Comparison of ENCODE assay signal across 9 mouse cellular contexts in the genomic region with DNA sequence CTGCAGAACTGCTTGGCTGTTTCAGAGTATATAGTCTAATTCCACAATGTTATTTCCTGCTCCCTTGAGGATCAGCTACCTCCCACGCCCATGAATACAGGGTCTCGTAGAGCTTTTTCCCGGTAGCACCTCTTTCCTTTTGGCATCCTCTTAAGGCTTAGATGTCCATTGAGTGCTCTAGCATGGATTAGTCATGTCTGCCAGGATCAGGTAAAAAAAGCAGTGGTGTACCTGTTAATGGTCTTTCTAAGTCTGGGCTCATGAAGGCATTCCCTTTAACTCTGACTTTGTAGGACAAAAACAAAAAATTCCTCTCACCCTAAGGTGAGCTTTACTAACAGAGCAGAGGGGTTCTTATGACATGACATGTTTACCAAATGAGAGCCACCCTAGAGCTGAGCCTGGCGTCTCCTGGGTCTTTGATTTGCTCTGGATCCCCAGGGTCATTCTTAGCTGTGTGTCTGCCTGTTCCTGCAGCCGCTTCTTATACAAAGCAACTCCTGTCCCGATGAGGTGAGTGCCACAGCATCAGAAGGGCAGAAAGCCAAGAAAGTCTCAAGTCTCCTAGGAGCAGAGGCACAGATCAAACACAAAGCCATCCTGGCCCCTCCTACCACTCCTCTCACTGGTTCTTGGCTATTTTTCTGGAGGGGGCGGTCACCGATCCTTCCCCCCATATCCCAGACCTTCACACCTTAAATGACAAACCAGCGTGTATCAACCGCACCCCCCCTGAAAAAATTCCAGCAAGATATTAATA. TPM values are rescaled to one million over a fixed set of nuclear protein-coding genes. Genes with fewer than 3 reads are reported as not detected.
DNase-seq lines count a peak whose midpoint lies in the region; ATAC-seq and TF ChIP-seq lines count a peak whose summit lies in the region.
"Had no signal": no experiment of that assay in that cellular context is flagged by ENCODE, and none has a peak within 500 bp of the region (broad histone marks: within the 10 kb centered on the region; RNA-seq: fewer than 3 reads in every experiment).

No protein-coding gene starts in this region.

- peaks cover 31% of the 10 kb centered on the region for H3K4me1 ChIP-seq in forebrain, embryonic 16.5 days (replicated peaks; ENCODE audit: control insufficient read depth, insufficient read depth, low read length)
- H3K4me1 ChIP-seq in limb, embryonic 13.5 days: peaks cover 13% of the 10 kb centered on the region; the same call in 1 of the 2 replicates
- H3K4me1 ChIP-seq in stomach, postnatal 0 days (replicated peaks; ENCODE audit: control insufficient read depth, insufficient read depth): no peaks in the 10 kb centered on the region

- 18% methylated on average over 10 of the region's 10 CpGs for WGBS in forebrain, embryonic 16.5 days
- WGBS in limb, embryonic 13.5 days: 26% methylated on average over 10 of the region's 10 CpGs
- WGBS in stomach, postnatal 0 days: 23% methylated on average over 10 of the region's 10 CpGs

- peak overlapping the region; percentile 68 for H3K9ac ChIP-seq in forebrain, embryonic 16.5 days (replicated peaks; ENCODE audit: low read depth, low read length)
- H3K9ac ChIP-seq in limb, embryonic 13.5 days: no peak overlapping the region
- H3K9ac ChIP-seq in stomach, postnatal 0 days (ENCODE audit: low read length): no peak overlapping the region; the same call in 1 of the 2 replicates

- no peaks in the 10 kb centered on the region for H3K9me3 ChIP-seq in forebrain, embryonic 16.5 days (ENCODE audit: control insufficient read depth, low read length)
- H3K9me3 ChIP-seq in limb, embryonic 13.5 days: no peaks in the 10 kb centered on the region
- H3K9me3 ChIP-seq in stomach, postnatal 0 days (ENCODE audit: control insufficient read depth, low read length): no peaks in the 10 kb centered on the region

- H3K27me3 ChIP-seq in forebrain, embryonic 16.5 days (replicated peaks; ENCODE audit: control insufficient read depth, insufficient read depth, low read length): no peaks in the 10 kb centered on the region
- H3K27me3 ChIP-seq in limb, embryonic 13.5 days: peaks cover 60% of the 10 kb centered on the region
- no peaks in the 10 kb centered on the region for H3K27me3 ChIP-seq in stomach, postnatal 0 days (ENCODE audit: control insufficient read depth, insufficient read depth, low read length)

- no peaks in the 10 kb centered on the region for H3K36me3 ChIP-seq in forebrain, embryonic 16.5 days (ENCODE audit: control insufficient read depth, insufficient read depth)
- no peaks in the 10 kb centered on the region for H3K36me3 ChIP-seq in limb, embryonic 13.5 days
- no peaks in the 10 kb centered on the region for H3K36me3 ChIP-seq in stomach, postnatal 0 days (ENCODE audit: control insufficient read depth, insufficient read depth, low read length)

- peak; percentile 48 for ATAC-seq in forebrain, embryonic 16.5 days
- ATAC-seq in limb, embryonic 13.5 days (ENCODE audit: low FRiP score, low read depth): 0 out of 2 replicates have a peak, but pooled peaks have one; percentile 20
- no peak for ATAC-seq in stomach, postnatal 0 days (ENCODE audit: low FRiP score, low TSS enrichment)
- no peak for ATAC-seq in activated CD4-positive, CD25-positive, alpha-beta regulatory T cell, adult 4 months

- TF ChIP-seq EP300 in stomach, postnatal 0 days (optimal IDR thresholded peaks at IDR 0.05): no peak

- H3K4me3 ChIP-seq in forebrain, embryonic 16.5 days (replicated peaks; ENCODE audit: low read length): peak overlapping the region; percentile 44
- no peak overlapping the region; the same call in 1 of the 2 replicates for H3K4me3 ChIP-seq in limb, embryonic 13.5 days
- H3K4me3 ChIP-seq in stomach, postnatal 0 days (ENCODE audit: low read depth, low read length): peak overlapping the region; percentile 22; the same call in 1 of the 2 replicates

- peak overlapping the region; percentile 99 for H3K27ac ChIP-seq in forebrain, embryonic 16.5 days (ENCODE audit: low read length)
- no peak overlapping the region for H3K27ac ChIP-seq in limb, embryonic 13.5 days
- no peak overlapping the region for H3K27ac ChIP-seq in stomach, postnatal 0 days (replicated peaks)

- DNase-seq in retina, postnatal 1 day: peak; percentile 23
- DNase-seq in retina, embryonic 14.5 days (ENCODE audit: low spot score): no peak
- DNase-seq in stomach, postnatal 0 days (ENCODE audit: low spot score): no peak
- DNase-seq in layer of hippocampus, postnatal 25 days (ENCODE audit: extremely low spot score in 1 of 2, low spot score in 1 of 2): no peak
- DNase-seq in urinary bladder, postnatal 36 days (ENCODE audit: low spot score in 2 of 2): no peak

- peak overlapping the region; percentile 75 for H3K4me2 ChIP-seq in forebrain, embryonic 16.5 days (ENCODE audit: low read length)
- H3K4me2 ChIP-seq in limb, embryonic 13.5 days (replicated peaks): peak overlapping the region; percentile 57
- peak overlapping the region; percentile 58 for H3K4me2 ChIP-seq in stomach, postnatal 0 days (replicated peaks; ENCODE audit: low read depth)

- no peak for TF ChIP-seq CTCF in stomach, postnatal 0 days (IDR thresholded peaks at IDR 0.05; ENCODE audit: low read depth)

RNA-seq across cellular contexts. Expression of gene Gm26897, which starts 27.2 kb away (rescaled TPM):
- not detected in 2 replicates for polyA plus RNA-seq in forebrain, embryonic 16.5 days (2015; fragmentation: Nextera tagmentation; extraction: Ambion mirVana)
- polyA plus RNA-seq in limb, embryonic 13.5 days (2015; fragmentation: Nextera tagmentation; extraction: Ambion mirVana): not detected in 2 replicates
- polyA plus RNA-seq in stomach, postnatal 0 days (2015; fragmentation: Nextera tagmentation; extraction: Ambion mirVana): not detected in 2 replicates
- total RNA-seq in layer of hippocampus, postnatal 25 days (2021): not detected
- polyA plus RNA-seq in activated CD4-positive, CD25-positive, alpha-beta regulatory T cell, adult 4 months (2017; shearing (Covaris generic)): not detected
- total RNA-seq: liver, adult 2 months had no signal
- polyA plus RNA-seq: liver, adult 2 months had no signal

Comparison
In these comparisons a context has a peak if more than half of its experiments do, and no peak if none do; other contexts are left out.
1. ATAC-seq: peak in forebrain, embryonic 16.5 days (single experiment) and limb, embryonic 13.5 days (single experiment); none in stomach, postnatal 0 days (single experiment) and activated CD4-positive, CD25-positive, alpha-beta regulatory T cell, adult 4 months (single experiment).
2. Peak in every context shown above with its lines, with median percentiles within 50 percentile points of each other: H3K4me2 ChIP-seq.